Mouse (Mus musculus): ENCODE measurements around the gene Evi5l. TPM values are rescaled to one million over a fixed set of nuclear protein-coding genes. Genes with fewer than 3 reads are reported as not detected.

Evi5l gene
- polyA plus RNA-seq (2012; rRNA removed; ENCODE audit: low replicate concordance): 3.0 and 4.0 TPM in 2 replicates

GRCm38 (mm10) chr8:4165852-4166751 lies at the start of gene Evi5l:
Evi5l (plus strand) TSS chr8:4166567.

GRCm38 (mm10) chr8:4133798-4134197 lies 32.6 kb upstream of the Evi5l start, which contains the start of gene Cd209g:
Cd209g (plus strand) TSS chr8:4134098.

GRCm38 (mm10) chr8:4216791-4217621 lies 50.6 kb downstream of the Evi5l start, which contains the start of gene Prr36:
Prr36 (minus strand) TSS chr8:4217459.

GRCm38 (mm10) chr8:4226739-4227347 lies 60.5 kb downstream of the Evi5l start, which contains the start of gene Lrrc8e:
Lrrc8e (plus strand) TSS chr8:4226827.

GRCm38 (mm10) chr8:4238434-4239192 lies 72.2 kb downstream of the Evi5l start, which contains the start of the genes Map2k7 and Gm49320:
Map2k7 (plus strand) TSS chr8:4238740.
Gm49320 (plus strand) TSS chr8:4238865.

GRCm38 (mm10) chr8:4247951-4248540 lies 81.7 kb downstream of the Evi5l start, which contains the start of gene Tgfbr3l:
Tgfbr3l (plus strand) TSS chr8:4248214.

GRCm38 (mm10) chr8:4252934-4253841 lies 86.8 kb downstream of the Evi5l start, which contains the start of gene Snapc2:
Snapc2 (plus strand) TSS chr8:4253080.

GRCm38 (mm10) chr8:4259125-4259804 lies 92.9 kb downstream of the Evi5l start, which contains the start of gene Ctxn1:
Ctxn1 (minus strand) TSS chr8:4259274.

Other genes starting within 250 kb of the Evi5l start
- gene Cd209b, start 239.7 kb upstream of the Evi5l start, polyA plus RNA-seq (2012; rRNA removed; ENCODE audit: low replicate concordance): not detected in 2 replicates
- 0.15 TPM in 1 of 2 replicates, not detected in the other for gene Cd209c, start 211.8 kb upstream of the Evi5l start, polyA plus RNA-seq (2012; rRNA removed; ENCODE audit: low replicate concordance)
- gene Cd209f, start 60.7 kb upstream of the Evi5l start, polyA plus RNA-seq (2012; rRNA removed; ENCODE audit: low replicate concordance): 0.61 TPM in 1 of 2 replicates, not detected in the other
- 0.26 and 0.29 TPM in 2 replicates for gene Cd209g, start 32.5 kb upstream of the Evi5l start, polyA plus RNA-seq (2012; rRNA removed; ENCODE audit: low replicate concordance)
- gene Prr36, start 50.9 kb downstream of the Evi5l start, polyA plus RNA-seq (2012; rRNA removed; ENCODE audit: low replicate concordance): 0.05 and 0.21 TPM in 2 replicates
- 0.13 and 0.53 TPM in 2 replicates for gene Lrrc8e, start 60.3 kb downstream of the Evi5l start, polyA plus RNA-seq (2012; rRNA removed; ENCODE audit: low replicate concordance)
- 10.3 and 33.8 TPM in 2 replicates for gene Map2k7, start 72.2 kb downstream of the Evi5l start, polyA plus RNA-seq (2012; rRNA removed; ENCODE audit: low replicate concordance)
- gene Gm49320, start 72.3 kb downstream of the Evi5l start, polyA plus RNA-seq (2012; rRNA removed; ENCODE audit: low replicate concordance): 0.59 and 0.61 TPM in 2 replicates
- gene Tgfbr3l, start 81.6 kb downstream of the Evi5l start, polyA plus RNA-seq (2012; rRNA removed; ENCODE audit: low replicate concordance): 22.7 and 101 TPM in 2 replicates
- 19.2 and 28.2 TPM in 2 replicates for gene Snapc2, start 86.5 kb downstream of the Evi5l start, polyA plus RNA-seq (2012; rRNA removed; ENCODE audit: low replicate concordance)
- gene Ctxn1, start 92.7 kb downstream of the Evi5l start, polyA plus RNA-seq (2012; rRNA removed; ENCODE audit: low replicate concordance): 13.0 and 16.8 TPM in 2 replicates
- 39.8 and 59.7 TPM in 2 replicates for gene Timm44, start 109.3 kb downstream of the Evi5l start, polyA plus RNA-seq (2012; rRNA removed; ENCODE audit: low replicate concordance)
- 82.8 and 123 TPM in 2 replicates for gene Ccl25, start 158.6 kb downstream of the Evi5l start, polyA plus RNA-seq (2012; rRNA removed; ENCODE audit: low replicate concordance)
- 16.9 and 17.9 TPM in 2 replicates for gene Elavl1, start 158.8 kb downstream of the Evi5l start, polyA plus RNA-seq (2012; rRNA removed; ENCODE audit: low replicate concordance)

All from duodenum, adult 2 months (tissue).